Mouse (Mus musculus): ENCODE data around the gene Atg16l2. TPM values are rescaled to one million over a fixed set of nuclear protein-coding genes. Genes with fewer than 3 reads are reported as not detected.

Gene Atg16l2
- total RNA-seq, 1 experiment = 24.2 TPM

GRCm38 (mm10) chr7:101229336-101229735 is 72.7 kb downstream of the Atg16l2 start:
- Histone ChIP-seq H3K36me3 (ENCODE audit: control insufficient read depth, insufficient read depth, low read length, poor library complexity, severe bottlenecking) (no peaks in the 10 kb centered on the region), H3K4me3 (ENCODE audit: insufficient read depth in 1 of 2, low read depth in 1 of 2, low read length in 2 of 2, poor library complexity in 1 of 2, severe bottlenecking in 1 of 2) (no peak overlapping the region), H3K9me3 (ENCODE audit: control insufficient read depth, insufficient read depth, low read depth, low read length) (no peaks in the 10 kb centered on the region), H3K4me1 (ENCODE audit: control insufficient read depth in 2 of 2, insufficient read depth in 2 of 2, low read length in 2 of 2, poor library complexity in 1 of 2) (peaks cover 0 to 2% of the 10 kb centered on the region in 2 experiments; a peak in 1 of 4 replicates), H3K27ac (ENCODE audit: insufficient read depth, low read depth, low read length, poor library complexity, severe bottlenecking) (no peak overlapping the region), H3K9ac (ENCODE audit: insufficient read depth, low read depth, low read length, poor library complexity, severe bottlenecking) (no peak overlapping the region)
- in situ Hi-C loops (cut with MboI; ENCODE audit: low sequenced_read_pairs in 2 of 2, unreplicated experiment in 2 of 2) = no loop called here
- no peak for TF ChIP-seq CHD2 (IDR thresholded peaks at IDR 0.05; ENCODE audit: low read depth, low read length)
- DNase-seq (ENCODE audit: low read depth, low spot score) = no peak

GRCm38 (mm10) chr7:101223501-101223900 is 78.5 kb downstream of the Atg16l2 start:
- no peak for DNase-seq (ENCODE audit: low read depth, low spot score)
- Histone ChIP-seq H3K4me1 (ENCODE audit: control insufficient read depth in 2 of 2, insufficient read depth in 2 of 2, low read length in 2 of 2, poor library complexity in 1 of 2) (no peaks in the 10 kb centered on the region), H3K4me3 (ENCODE audit: insufficient read depth in 1 of 2, low read depth in 1 of 2, low read length in 2 of 2, poor library complexity in 1 of 2, severe bottlenecking in 1 of 2) (no peak overlapping the region), H3K9ac (ENCODE audit: insufficient read depth, low read depth, low read length, poor library complexity, severe bottlenecking) (no peak overlapping the region), H3K9me3 (ENCODE audit: control insufficient read depth, insufficient read depth, low read depth, low read length) (no peaks in the 10 kb centered on the region), H3K36me3 (ENCODE audit: control insufficient read depth, insufficient read depth, low read length, poor library complexity, severe bottlenecking) (no peaks in the 10 kb centered on the region), H3K27ac (ENCODE audit: insufficient read depth, low read depth, low read length, poor library complexity, severe bottlenecking) (no peak overlapping the region)
- in situ Hi-C loops (cut with MboI; ENCODE audit: low sequenced_read_pairs in 2 of 2, unreplicated experiment in 2 of 2) = no loop called here
- TF ChIP-seq ZC3H11A (IDR thresholded peaks at IDR 0.05; ENCODE audit: borderline replicate concordance, low read depth, low read length) (no peak), CHD2 (IDR thresholded peaks at IDR 0.05; ENCODE audit: low read depth, low read length) (no peak), HCFC1 (IDR thresholded peaks at IDR 0.05; ENCODE audit: borderline replicate concordance, insufficient read depth, low read length) (no peak), ZNF384 (IDR thresholded peaks at IDR 0.05; ENCODE audit: low read depth, low read length) (no peak), MAFK (IDR thresholded peaks at IDR 0.05; ENCODE audit: insufficient read depth, low read depth, low read length) (no peak)

GRCm38 (mm10) chr7:101216724-101217123 is 85.3 kb downstream of the Atg16l2 start:
- no peak for DNase-seq (ENCODE audit: low read depth, low spot score)
- H3K36me3 ChIP-seq (ENCODE audit: control insufficient read depth, insufficient read depth, low read length, poor library complexity, severe bottlenecking) = no peaks in the 10 kb centered on the region
- TF ChIP-seq HCFC1 (IDR thresholded peaks at IDR 0.05; ENCODE audit: borderline replicate concordance, insufficient read depth, low read length) (no peak), MAFK (IDR thresholded peaks at IDR 0.05; ENCODE audit: insufficient read depth, low read depth, low read length) (no peak), ZC3H11A (IDR thresholded peaks at IDR 0.05; ENCODE audit: borderline replicate concordance, low read depth, low read length) (no peak), CHD2 (IDR thresholded peaks at IDR 0.05; ENCODE audit: low read depth, low read length) (no peak), ZNF384 (IDR thresholded peaks at IDR 0.05; ENCODE audit: low read depth, low read length) (no peak)
- H3K4me1 ChIP-seq (ENCODE audit: control insufficient read depth in 2 of 2, insufficient read depth in 2 of 2, low read length in 2 of 2, poor library complexity in 1 of 2) = no peaks in the 10 kb centered on the region
- in situ Hi-C loops (cut with MboI; ENCODE audit: low sequenced_read_pairs in 2 of 2, unreplicated experiment in 2 of 2) = no loop called here
- H3K27ac ChIP-seq (ENCODE audit: insufficient read depth, low read depth, low read length, poor library complexity, severe bottlenecking) = no peak overlapping the region
- no peaks in the 10 kb centered on the region for H3K9me3 ChIP-seq (ENCODE audit: control insufficient read depth, insufficient read depth, low read depth, low read length)
- no peak overlapping the region for H3K9ac ChIP-seq (ENCODE audit: insufficient read depth, low read depth, low read length, poor library complexity, severe bottlenecking)
- no peak overlapping the region for H3K4me3 ChIP-seq (ENCODE audit: insufficient read depth in 1 of 2, low read depth in 1 of 2, low read length in 2 of 2, poor library complexity in 1 of 2, severe bottlenecking in 1 of 2)

GRCm38 (mm10) chr7:101213515-101214263 is 88.4 kb downstream of the Atg16l2 start:
- H3K27ac ChIP-seq (ENCODE audit: insufficient read depth, low read depth, low read length, poor library complexity, severe bottlenecking) = no peak overlapping the region
- no peak overlapping the region for H3K4me3 ChIP-seq (ENCODE audit: insufficient read depth in 1 of 2, low read depth in 1 of 2, low read length in 2 of 2, poor library complexity in 1 of 2, severe bottlenecking in 1 of 2)
- no peak for DNase-seq (ENCODE audit: low read depth, low spot score)
- TF ChIP-seq ZNF384 (IDR thresholded peaks at IDR 0.05; ENCODE audit: low read depth, low read length) = no peak
- no peak for TF ChIP-seq HCFC1 (IDR thresholded peaks at IDR 0.05; ENCODE audit: borderline replicate concordance, insufficient read depth, low read length)
- no peak for TF ChIP-seq MAFK (IDR thresholded peaks at IDR 0.05; ENCODE audit: insufficient read depth, low read depth, low read length)
- no peak for TF ChIP-seq ZC3H11A (IDR thresholded peaks at IDR 0.05; ENCODE audit: borderline replicate concordance, low read depth, low read length)
- no peak for TF ChIP-seq CHD2 (IDR thresholded peaks at IDR 0.05; ENCODE audit: low read depth, low read length)
- in situ Hi-C loops (cut with MboI; ENCODE audit: low sequenced_read_pairs in 2 of 2, unreplicated experiment in 2 of 2) = no loop called here
- H3K9ac ChIP-seq (ENCODE audit: insufficient read depth, low read depth, low read length, poor library complexity, severe bottlenecking) = no peak overlapping the region
- H3K4me1 ChIP-seq (ENCODE audit: control insufficient read depth in 2 of 2, insufficient read depth in 2 of 2, low read length in 2 of 2, poor library complexity in 1 of 2) = no peaks in the 10 kb centered on the region
- no peaks in the 10 kb centered on the region for H3K9me3 ChIP-seq (ENCODE audit: control insufficient read depth, insufficient read depth, low read depth, low read length)
- no peaks in the 10 kb centered on the region for H3K36me3 ChIP-seq (ENCODE audit: control insufficient read depth, insufficient read depth, low read length, poor library complexity, severe bottlenecking)

Other genes starting within 250 kb of the Atg16l2 start
- 10.7 and 11.1 TPM in 2 replicates for gene Fchsd2, start 209.4 kb downstream of the Atg16l2 start, total RNA-seq (2012; rRNA removed)
- 15.2 and 15.4 TPM in 2 replicates for gene Stard10, start 14.8 kb upstream of the Atg16l2 start, total RNA-seq (2012; rRNA removed)
- 32.1 and 32.2 TPM in 2 replicates for gene Arap1, start 45.8 kb upstream of the Atg16l2 start, total RNA-seq (2012; rRNA removed)
- not detected in 2 replicates for gene Gm45837, start 108.6 kb upstream of the Atg16l2 start, total RNA-seq (2012; rRNA removed)
- gene Pde2a, start 119.4 kb upstream of the Atg16l2 start, total RNA-seq (2012; rRNA removed) = 6.2 and 12.4 TPM in 2 replicates